Mouse (Mus musculus) c-Kit-negative CD71-positive TER-119-positive erythroid progenitor cells, embryonic 14.5 days (primary cell): ENCODE results near the gene Ttc3.
"Not testable (repeated sequence)": the region's sequence is repeated elsewhere in the genome, so short reads cannot be mapped to it uniquely, and the experiment has no call there.

Experiments used
- DNase-seq: peaks from one replicate; pipeline ENCODE4 v3.0.0-alpha.2; 2013; ENCODE audit warnings: low read depth, low spot score

Gene Ttc3

GRCm38 (mm10) chr16:94370173-94370914, at the start of gene Ttc3:
Ttc3 (plus strand) TSS chr16:94370618.
- DNase-seq: peak; percentile 63

GRCm38 (mm10) chr16:94323681-94324080, 46.7 kb upstream of the Ttc3 start:
- DNase-seq: no peak

DNA sequence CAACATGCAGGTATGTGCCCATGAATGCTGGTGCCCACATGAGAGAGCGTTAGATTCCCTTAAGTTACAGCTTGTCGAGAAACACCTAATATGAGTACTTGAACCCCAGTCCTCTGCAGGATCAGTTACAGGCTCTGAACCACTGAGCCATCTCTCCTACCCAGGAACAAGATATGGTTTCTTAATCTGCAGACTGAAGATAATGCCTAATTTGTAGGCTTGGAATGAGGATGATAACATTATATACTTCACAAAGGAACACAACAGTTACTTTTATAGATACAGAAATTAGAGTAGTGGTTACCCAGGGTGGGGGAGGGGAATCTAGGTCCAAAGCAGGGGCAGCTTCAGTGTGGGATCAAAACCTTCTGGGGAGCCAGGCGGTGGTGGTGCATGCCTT, 44.4 kb upstream of the Ttc3 start:
- DNase-seq: no peak

DNA sequence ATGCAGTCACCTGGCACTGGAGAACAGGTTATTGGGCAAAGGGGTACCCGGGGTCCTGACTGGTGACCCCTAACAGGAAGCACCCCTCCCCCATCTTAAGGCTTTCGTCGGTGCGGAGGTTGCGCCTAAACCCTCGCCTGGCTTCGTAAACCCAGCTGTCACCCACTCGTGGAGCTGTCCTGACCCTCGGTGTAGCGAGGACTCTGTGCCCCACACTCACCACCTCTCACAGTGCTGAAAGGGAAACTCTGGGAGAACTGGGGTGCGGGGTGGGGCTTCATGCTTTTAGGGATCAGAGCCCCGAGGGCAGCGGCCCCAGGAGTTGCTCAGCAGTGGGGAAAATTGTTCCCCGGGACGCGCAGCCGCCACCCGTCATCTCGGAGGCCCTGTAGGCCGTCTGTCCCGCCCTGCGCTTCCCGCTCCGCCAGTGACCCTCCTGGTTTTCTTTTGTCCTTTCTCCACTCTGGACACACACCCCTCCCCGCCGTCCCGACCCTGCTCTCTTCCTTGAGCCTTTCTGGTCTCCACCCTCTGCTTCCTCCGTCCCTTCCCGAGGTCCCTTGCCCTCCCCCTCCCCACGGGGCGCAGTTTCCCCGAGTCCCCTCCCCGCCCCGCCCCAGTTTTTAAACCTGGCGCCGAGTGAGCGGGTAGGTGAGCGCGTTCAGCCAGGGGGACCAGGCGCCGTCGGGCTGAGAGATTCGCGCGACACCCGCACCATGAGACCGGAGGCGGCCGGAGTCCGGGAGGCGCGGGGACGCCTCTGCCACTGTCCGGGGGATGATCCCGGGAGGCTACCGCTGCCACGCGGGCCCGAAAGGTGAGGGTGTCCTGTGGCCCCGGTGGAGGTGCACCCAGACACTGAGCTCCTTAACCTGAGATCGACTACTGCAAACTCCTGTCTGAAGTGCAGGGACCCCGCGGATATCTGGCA, 42.4 kb upstream of the Ttc3 start, which contains the start of gene Ripply3:
Gene Ripply3, plus strand, starts transcription at position 640 of the 931 bp plus-strand sequence.
- DNase-seq: no peak

DNA sequence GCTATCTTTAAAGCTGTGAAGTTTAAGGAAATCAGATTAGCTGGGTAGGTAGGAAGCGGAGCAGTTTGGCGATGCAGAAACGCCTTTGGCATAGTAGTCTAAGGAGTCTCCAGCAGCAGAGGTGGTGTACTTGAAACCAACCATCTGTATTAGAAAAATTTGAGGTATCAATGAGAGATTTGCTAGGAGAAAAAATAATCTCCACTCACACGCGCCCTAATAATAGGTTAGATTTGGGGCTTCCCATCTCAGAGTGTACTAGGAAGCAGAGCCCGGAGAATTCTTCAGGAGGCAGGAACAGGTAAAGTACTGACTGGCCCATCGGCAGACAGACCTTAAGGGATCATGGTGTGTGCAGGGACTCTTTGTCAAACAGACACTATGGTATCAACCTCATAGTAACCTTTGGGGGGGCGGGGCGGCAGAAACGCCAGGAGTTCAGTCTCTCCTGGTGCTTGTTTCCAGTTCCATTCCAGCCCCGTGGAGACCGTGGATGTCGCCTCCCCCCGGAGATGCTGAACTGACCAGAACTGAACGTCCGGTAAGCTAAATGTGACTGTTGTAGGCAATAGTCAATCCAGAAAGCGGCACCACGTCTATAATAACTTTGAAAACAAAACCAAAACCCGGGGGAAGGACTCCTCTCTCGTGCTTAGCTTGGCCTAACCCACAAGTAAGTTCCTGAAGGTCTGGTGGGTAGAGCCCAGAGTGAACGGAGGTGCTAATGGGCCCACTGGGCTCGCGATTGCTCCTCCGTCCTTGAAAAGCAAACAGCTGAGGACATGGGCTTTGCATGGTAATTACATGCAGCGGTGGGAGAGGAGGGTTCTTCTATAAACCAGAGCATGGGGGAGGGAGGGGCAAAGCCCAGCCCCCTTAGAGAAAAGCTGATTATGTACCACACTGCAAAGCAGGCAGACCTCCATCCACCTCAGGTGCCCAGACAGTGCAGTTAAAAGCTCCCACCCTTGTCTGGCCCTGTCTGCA, 41.2 kb upstream of the Ttc3 start:
- no peak for DNase-seq

DNA sequence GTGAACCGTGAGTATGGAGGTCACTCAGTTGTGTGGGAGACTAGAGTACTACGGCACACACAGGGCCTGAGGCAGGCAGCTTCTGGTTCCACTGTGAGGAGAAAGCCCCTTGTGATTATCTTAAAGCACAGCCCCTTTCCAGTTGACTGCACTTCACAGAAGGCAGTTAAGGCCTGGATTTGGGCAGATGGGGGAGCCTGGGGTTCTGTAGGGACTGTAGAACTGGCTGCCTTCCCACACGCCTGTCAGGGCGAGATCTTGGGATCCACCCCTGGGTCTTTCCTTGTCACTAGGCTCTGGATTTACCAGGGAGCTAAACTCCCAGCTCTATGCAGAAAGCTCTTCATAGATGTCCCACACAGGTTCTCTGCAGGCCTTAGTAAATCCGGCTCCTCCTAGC, 40.0 kb upstream of the Ttc3 start:
- DNase-seq: no peak

DNA sequence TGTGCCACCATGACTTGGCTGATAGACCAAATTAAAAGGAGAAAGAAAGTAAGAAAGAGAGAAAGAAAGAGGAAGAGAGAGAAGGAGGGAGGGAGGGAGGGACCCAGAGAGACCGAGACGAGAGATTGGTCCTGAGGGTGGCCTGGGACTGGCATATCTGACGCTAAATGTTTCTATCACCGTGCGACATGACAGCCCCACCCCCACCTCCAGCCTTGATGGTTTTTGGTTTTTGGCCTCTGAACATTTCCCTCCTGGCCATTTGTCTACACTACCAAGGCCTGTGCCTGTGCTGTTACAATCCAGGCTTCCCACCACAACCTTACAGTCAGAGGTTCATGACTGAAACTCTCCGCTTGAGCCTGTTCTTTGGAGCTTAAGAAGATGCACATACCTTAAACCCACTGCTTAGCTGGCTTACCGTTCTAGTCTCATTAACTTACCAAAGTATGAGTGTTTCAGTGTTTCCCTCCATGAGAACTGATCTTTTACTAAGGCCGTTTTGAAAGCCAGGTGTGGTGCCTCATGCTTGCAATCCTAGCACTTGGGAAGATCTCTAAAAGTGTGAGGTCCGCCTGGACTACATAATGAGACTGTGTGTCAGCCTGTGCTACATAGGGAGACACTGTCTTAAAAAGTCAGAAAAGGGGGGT, 39.1 kb upstream of the Ttc3 start:
- no peak for DNase-seq

- DNase-seq: peak; percentile 40
Observed at GRCm38 (mm10) chr16:94331886-94332252, 38.5 kb upstream of the Ttc3 start.

DNA sequence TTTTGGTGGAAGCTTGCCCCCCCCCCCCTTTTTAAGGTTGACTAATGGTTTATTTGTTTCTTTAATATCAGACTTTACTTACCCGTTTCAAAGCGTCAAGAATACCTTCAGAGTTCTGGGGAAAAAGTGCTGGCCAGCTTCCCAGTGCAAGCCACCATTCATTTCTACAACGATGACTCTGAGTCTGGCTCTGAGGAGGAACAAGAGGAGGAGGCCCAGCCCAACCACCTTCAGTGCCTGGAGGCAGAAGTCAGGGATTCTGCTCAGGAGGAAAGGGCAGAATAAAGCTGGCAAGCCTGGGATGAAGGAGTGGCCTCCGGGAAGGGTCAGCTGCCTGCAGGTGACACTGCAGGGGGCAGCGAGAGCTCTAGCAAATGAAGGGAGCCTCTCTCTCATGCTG, 34.8 kb upstream of the Ttc3 start:
- no peak for DNase-seq

DNA sequence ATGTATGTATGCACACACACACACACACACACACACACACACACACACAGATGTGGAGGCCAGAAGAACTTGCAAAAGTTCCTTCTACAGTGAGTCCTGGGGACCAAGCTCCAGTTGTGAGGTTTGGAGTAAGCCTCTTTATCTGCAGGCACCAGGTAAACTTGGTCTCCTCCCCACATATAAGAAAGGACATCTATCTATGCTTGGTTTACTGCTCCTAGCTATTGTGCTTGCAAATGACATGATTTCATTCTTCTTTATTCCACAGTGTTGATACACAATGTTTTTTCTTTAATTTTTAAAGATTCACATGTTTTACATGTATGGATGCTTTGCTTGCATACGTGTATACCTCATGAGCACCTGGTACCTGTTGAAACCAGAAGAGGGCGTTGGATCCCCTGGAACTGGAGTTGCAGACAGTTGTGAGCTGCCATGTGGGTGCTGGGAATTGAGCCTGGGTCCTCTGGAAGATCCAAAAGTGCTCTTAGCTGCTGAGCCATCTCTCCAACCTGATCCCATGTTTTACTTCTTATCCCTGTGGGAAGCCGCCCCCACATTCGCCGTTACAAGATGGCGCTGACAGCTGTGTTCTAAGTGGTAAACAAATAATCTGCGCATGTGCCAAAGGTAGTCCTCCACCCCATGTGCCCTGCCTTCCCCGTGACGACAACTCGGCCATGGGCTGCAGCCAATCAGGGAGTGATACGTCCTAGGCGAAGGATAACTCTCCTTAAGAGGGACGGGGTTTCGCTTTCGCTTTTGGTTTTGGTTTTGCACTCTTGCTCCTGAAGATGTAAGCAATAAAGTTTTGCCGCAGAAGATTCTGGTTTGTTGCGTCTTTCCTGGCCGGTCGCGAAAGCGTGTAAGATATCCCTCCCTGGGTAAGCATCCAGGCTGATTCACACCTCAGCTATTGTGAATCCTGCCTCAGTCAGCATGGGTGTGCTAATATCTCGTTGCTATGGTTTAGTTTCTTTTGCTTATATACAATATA, 31.0 kb upstream of the Ttc3 start:
- DNase-seq: not testable (repeated sequence)

- no peak for DNase-seq
Observed at GRCm38 (mm10) chr16:94345733-94346132, 24.7 kb upstream of the Ttc3 start.

DNA sequence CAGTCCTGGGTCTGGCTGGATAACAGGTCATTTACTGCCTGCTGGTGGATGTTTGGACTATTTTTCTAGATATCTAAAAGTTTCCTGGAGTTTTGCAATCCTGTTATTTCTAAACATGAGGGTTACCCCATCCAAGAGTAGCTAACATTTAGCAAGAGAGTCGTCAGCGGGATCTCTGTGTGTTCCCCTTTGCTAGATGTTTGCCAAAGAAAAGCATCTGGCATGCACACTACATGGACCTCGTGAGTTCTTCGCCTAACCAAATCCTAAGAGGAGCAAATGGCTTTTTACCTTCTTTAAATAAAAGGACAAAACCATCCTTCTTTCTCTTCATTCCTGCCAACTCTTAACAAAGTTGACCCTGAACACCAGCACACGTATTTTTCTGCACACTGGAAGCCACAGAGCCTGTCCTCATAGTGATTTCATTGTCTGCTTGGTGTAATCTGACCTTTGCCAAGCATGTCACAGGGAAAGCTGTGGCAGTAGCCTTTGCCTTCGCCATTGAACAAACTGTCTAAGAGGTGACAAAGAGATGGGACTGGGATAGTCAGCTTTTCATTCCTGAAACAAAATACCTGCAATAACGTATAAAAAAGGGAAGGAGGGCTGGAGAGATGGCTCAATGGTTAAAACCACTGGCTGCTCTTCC, 23.2 kb upstream of the Ttc3 start:
- DNase-seq: no peak

GRCm38 (mm10) chr16:94348779-94349178, 21.6 kb upstream of the Ttc3 start:
- DNase-seq: no peak

DNA sequence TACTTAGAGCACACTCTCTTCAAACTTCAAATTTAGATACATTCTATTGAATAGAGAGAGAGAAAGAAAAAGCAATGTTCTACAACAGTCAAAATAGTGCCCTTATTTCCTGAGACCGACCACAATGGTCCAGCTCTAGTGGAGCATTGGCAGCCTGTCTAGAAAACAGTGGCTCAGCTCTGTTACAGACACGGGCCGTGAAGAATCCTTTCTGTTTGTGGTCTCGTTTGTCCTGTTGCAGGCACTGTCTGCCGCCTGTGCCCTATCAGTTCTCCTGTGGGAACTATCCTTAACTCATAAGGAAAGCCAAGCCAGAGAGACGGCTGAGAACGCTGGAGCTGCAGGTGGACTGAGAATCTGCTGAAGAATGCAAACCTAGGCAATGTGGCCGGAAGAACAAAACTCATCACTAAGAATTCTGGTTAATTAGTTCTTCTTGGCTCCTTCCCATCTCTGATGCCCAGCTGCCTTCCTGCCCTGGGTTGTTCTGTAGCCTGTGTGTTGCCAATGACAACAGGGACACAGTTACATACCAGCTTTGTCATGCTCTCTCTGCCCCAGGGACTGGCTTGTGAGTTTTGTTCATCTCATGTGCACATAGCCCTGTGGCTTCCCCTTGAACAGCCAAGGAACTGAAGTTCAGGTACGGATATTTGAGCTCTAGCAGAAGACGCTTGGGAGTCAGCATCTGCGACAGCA, 20.7 kb upstream of the Ttc3 start:
- DNase-seq: no peak

- no peak for DNase-seq
Observed at GRCm38 (mm10) chr16:94350287-94350677, 20.1 kb upstream of the Ttc3 start.

GRCm38 (mm10) chr16:94354450-94354849, 16.0 kb upstream of the Ttc3 start:
- DNase-seq: no peak

GRCm38 (mm10) chr16:94356046-94356445, 14.4 kb upstream of the Ttc3 start:
- DNase-seq: no peak

- no peak for DNase-seq
Observed at GRCm38 (mm10) chr16:94356776-94357494, 13.5 kb upstream of the Ttc3 start.
